Mouse (Mus musculus): ENCODE results near the gene Apool.

DNA sequence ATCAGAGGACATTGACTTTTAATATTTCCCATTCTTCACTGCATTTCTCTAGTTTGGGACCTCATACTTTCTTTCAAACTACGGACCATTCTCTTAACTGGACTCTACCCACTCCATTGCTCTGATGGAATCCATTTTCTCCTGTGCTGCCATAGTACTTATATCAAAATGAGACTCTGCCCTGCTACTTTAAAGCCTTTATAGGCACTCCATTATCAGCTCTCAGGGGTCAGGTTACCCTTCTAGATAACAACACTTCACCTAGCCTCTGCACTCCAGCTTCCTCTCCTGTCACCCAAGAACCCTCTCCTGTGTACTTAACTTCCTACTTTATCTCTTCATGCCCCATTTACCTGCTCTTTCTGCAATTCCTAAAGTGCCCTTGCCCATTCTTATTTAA, 960 bp downstream of the Apool start:
- TF ChIP-seq CTCF (IDR thresholded peaks at IDR 0.05; ENCODE audit: borderline replicate concordance, control insufficient read depth, extremely low read depth, insufficient read depth, low read length, poor library complexity) (no peak), POLR2A (IDR thresholded peaks at IDR 0.05; ENCODE audit: control insufficient read depth, extremely low read depth, insufficient read depth, low read length, poor library complexity) (no peak)
